Mouse (Mus musculus) limb, embryonic 13.5 days (tissue): ENCODE results near the gene Scarf2. TPM values are rescaled to one million over a fixed set of nuclear protein-coding genes. Genes with fewer than 3 reads are reported as not detected.
A peak's percentile ranks its signal among the peaks of the same experiment; 100 is the strongest.

Experiments
- ATAC-seq: fragments of 200-750 bp; cut with Nextera tagmentation; 2 replicates; pipeline ENCODE4 v1.8.0; 2017; ENCODE audit warnings: low read depth, moderate number of reproducible peaks, moderate TSS enrichment; ENCODE audit not compliant: low FRiP score
- H3K27ac ChIP-seq: fragments of 300-500 bp; sonication (generic); 2 replicates; pipeline ENCODE4 v1.5.1; 2015; ENCODE audit warnings: inconsistent platforms, mild to moderate bottlenecking, moderate library complexity
- H3K27me3 ChIP-seq: fragments of 300-500 bp; sonication (generic); 2 replicates; pipeline ENCODE4 v1.6.1; 2015; ENCODE audit warnings: mild to moderate bottlenecking, inconsistent platforms
- H3K36me3 ChIP-seq: fragments of 300-500 bp; sonication (generic); 2 replicates; pipeline ENCODE4 v1.6.1; 2015; ENCODE audit warnings: inconsistent platforms, mild to moderate bottlenecking, moderate library complexity
- H3K4me1 ChIP-seq: fragments of 300-500 bp; sonication (generic); 2 replicates; pipeline ENCODE4 v1.6.1; 2015; ENCODE audit warnings: inconsistent platforms
- H3K4me2 ChIP-seq: fragments of 300-500 bp; sonication (generic); replicated peaks from 2 replicates; pipeline ENCODE4 v1.6.1; 2015; ENCODE audit warnings: inconsistent platforms, mild to moderate bottlenecking, moderate library complexity
- H3K4me3 ChIP-seq: fragments of 300-500 bp; sonication (generic); 2 replicates; pipeline ENCODE4 v1.5.1; 2015; ENCODE audit warnings: moderate library complexity, mild to moderate bottlenecking, inconsistent platforms
- H3K9ac ChIP-seq: fragments of 300-500 bp; sonication (generic); 2 replicates; pipeline ENCODE4 v1.6.1; 2015; ENCODE audit warnings: mild to moderate bottlenecking, inconsistent platforms
- H3K9me3 ChIP-seq: fragments of 300-500 bp; sonication (generic); 2 replicates; pipeline ENCODE4 v1.6.1; 2016; ENCODE audit warnings: inconsistent platforms
- WGBS: fragments of 180-500 bp; shearing (Covaris S2); methylation state at CpG from one replicate; pipeline ENCODE4 v1.1.7; 2015; 5-methylcytosine and 5-hydroxymethylcytosine counted together
- polyA plus RNA-seq: library from polyadenylated mRNA; unstranded; fragments of >200 nt; fragmentation: Nextera tagmentation; extraction: Ambion mirVana; gene quantifications from 2 replicates; pipeline ENCODE4 v1.2.1, GENCODE M21; 2015

The Scarf2 gene
- polyA plus RNA-seq, 1 experiment from 2014 or later, result 29.4 TPM

GRCm38 (mm10) chr16:17771117-17771865 is 25.8 kb upstream of the Scarf2 start:
- H3K4me3 ChIP-seq, result no peak overlapping the region
- H3K4me1 ChIP-seq, result no peaks in the 10 kb centered on the region
- peaks cover 77% of the 10 kb centered on the region for H3K36me3 ChIP-seq
- no peaks in the 10 kb centered on the region for H3K27me3 ChIP-seq
- 75% methylated on average over 4 of the region's 4 CpGs for WGBS
- H3K4me2 ChIP-seq, result no peak overlapping the region
- ATAC-seq, result no peak
- H3K9ac ChIP-seq, result no peak overlapping the region
- no peaks in the 10 kb centered on the region for H3K9me3 ChIP-seq
- H3K27ac ChIP-seq, result no peak overlapping the region

- Histone ChIP-seq H3K4me1 (no peaks in the 10 kb centered on the region), H3K4me3 (no peak overlapping the region), H3K27me3 (no peaks in the 10 kb centered on the region), H3K4me2 (no peak overlapping the region), H3K9ac (no peak overlapping the region), H3K27ac (no peak overlapping the region), H3K9me3 (no peaks in the 10 kb centered on the region), H3K36me3 (peaks cover 86% of the 10 kb centered on the region)
- ATAC-seq, result no peak
- 68% methylated on average over 11 of the region's 11 CpGs for WGBS
Measured at GRCm38 (mm10) chr16:17776828-17777227, 20.3 kb upstream of the Scarf2 start.

GRCm38 (mm10) chr16:17778223-17778622 is 18.9 kb upstream of the Scarf2 start:
- 69% methylated on average over 4 of the region's 4 CpGs for WGBS
- ATAC-seq, result no peak
- H3K4me3 ChIP-seq, result no peak overlapping the region

GRCm38 (mm10) chr16:17779692-17780091 is 17.4 kb upstream of the Scarf2 start:
- H3K36me3 ChIP-seq, result peaks cover 94% of the 10 kb centered on the region

More at GRCm38 (mm10) chr16:17778223-17778622, 18.9 kb upstream of the Scarf2 start:
- Histone ChIP-seq H3K9me3 (no peaks in the 10 kb centered on the region), H3K4me1 (no peaks in the 10 kb centered on the region), H3K9ac (no peak overlapping the region), H3K27me3 (no peaks in the 10 kb centered on the region), H3K4me2 (no peak overlapping the region), H3K36me3 (peaks cover 90% of the 10 kb centered on the region), H3K27ac (no peak overlapping the region)

GRCm38 (mm10) chr16:17785337-17785736 is 11.7 kb upstream of the Scarf2 start:
- H3K27ac ChIP-seq, result no peak overlapping the region
- no peaks in the 10 kb centered on the region for H3K27me3 ChIP-seq
- no peak overlapping the region for H3K4me3 ChIP-seq
- H3K9me3 ChIP-seq, result no peaks in the 10 kb centered on the region
- H3K9ac ChIP-seq, result no peak overlapping the region
- no peak for ATAC-seq
- WGBS, result 51% methylated on average over 3 of the region's 3 CpGs
- peaks cover 95% of the 10 kb centered on the region for H3K36me3 ChIP-seq
- no peak overlapping the region for H3K4me2 ChIP-seq
- no peaks in the 10 kb centered on the region for H3K4me1 ChIP-seq

More at GRCm38 (mm10) chr16:17779692-17780091, 17.4 kb upstream of the Scarf2 start:
- 78% methylated on average over 1 of the region's 1 CpGs for WGBS
- Histone ChIP-seq H3K4me1 (no peaks in the 10 kb centered on the region), H3K9me3 (no peaks in the 10 kb centered on the region), H3K4me3 (no peak overlapping the region), H3K9ac (no peak overlapping the region), H3K27ac (no peak overlapping the region), H3K4me2 (no peak overlapping the region), H3K27me3 (no peaks in the 10 kb centered on the region)
- no peak for ATAC-seq

- Histone ChIP-seq H3K36me3 (peaks cover 65% of the 10 kb centered on the region), H3K4me1 (peaks cover 19% of the 10 kb centered on the region), H3K27ac (no peak overlapping the region), H3K9ac (no peak overlapping the region; the same call in 1 of the 2 replicates), H3K4me2 (no peak overlapping the region), H3K4me3 (no peak overlapping the region), H3K9me3 (no peaks in the 10 kb centered on the region), H3K27me3 (no peaks in the 10 kb centered on the region)
- no peak for ATAC-seq
- WGBS, result 46% methylated on average over 3 of the region's 3 CpGs
Measured at GRCm38 (mm10) chr16:17792728-17793127, 4.4 kb upstream of the Scarf2 start.

- no peak overlapping the region for H3K4me3 ChIP-seq
- H3K27me3 ChIP-seq, result 0 out of 2 replicates have a peak, but pooled peaks cover under 1% of the 10 kb centered on the region
- no peaks in the 10 kb centered on the region for H3K9me3 ChIP-seq
- 94% methylated on average over 4 of the region's 4 CpGs for WGBS
- H3K36me3 ChIP-seq, result peaks cover 54% of the 10 kb centered on the region
- no peak overlapping the region for H3K9ac ChIP-seq
- no peak overlapping the region for H3K4me2 ChIP-seq
- no peak overlapping the region for H3K27ac ChIP-seq
- ATAC-seq, result no peak
- H3K4me1 ChIP-seq, result peaks cover 24% of the 10 kb centered on the region
Measured at GRCm38 (mm10) chr16:17794047-17794446, 3.0 kb upstream of the Scarf2 start.

GRCm38 (mm10) chr16:17795643-17796042 is 1.4 kb upstream of the Scarf2 start:
- H3K4me1 ChIP-seq, result peaks cover 39% of the 10 kb centered on the region
- H3K4me3 ChIP-seq, result no peak overlapping the region
- ATAC-seq, result no peak
- peaks cover 38% of the 10 kb centered on the region for H3K36me3 ChIP-seq
- H3K27me3 ChIP-seq, result peaks cover 9% of the 10 kb centered on the region; the same call in 1 of the 2 replicates
- peak overlapping the region; percentile 98; the same call in 1 of the 2 replicates for H3K27ac ChIP-seq
- 52% methylated on average over 5 of the region's 5 CpGs for WGBS
- H3K9me3 ChIP-seq, result no peaks in the 10 kb centered on the region
- H3K4me2 ChIP-seq, result no peak overlapping the region
- peak overlapping the region; percentile 40; the same call in 1 of the 2 replicates for H3K9ac ChIP-seq

- Histone ChIP-seq H3K4me2 (peak overlapping the region; percentile 75), H3K27ac (peak overlapping the region; percentile 98), H3K9ac (peak overlapping the region; percentile 97), H3K36me3 (peaks cover 29% of the 10 kb centered on the region), H3K9me3 (no peaks in the 10 kb centered on the region), H3K27me3 (peaks cover 10% of the 10 kb centered on the region; the same call in 1 of the 2 replicates), H3K4me1 (peaks cover 48% of the 10 kb centered on the region), H3K4me3 (peak overlapping the region; percentile 93)
- ATAC-seq, result no peak
Measured at GRCm38 (mm10) chr16:17796519-17796918, 563 bp upstream of the Scarf2 start.

- Histone ChIP-seq H3K27ac (peak overlapping the region; percentile 98), H3K4me1 (peaks cover 61% of the 10 kb centered on the region)
- 1% methylated on average over 29 of the region's 29 CpGs for WGBS
Measured at GRCm38 (mm10) chr16:17797812-17798311, 780 bp downstream of the Scarf2 start.

GRCm38 (mm10) chr16:17798321-17799180 is 1.5 kb downstream of the Scarf2 start:
- Histone ChIP-seq H3K9ac (peak overlapping the region; percentile 97), H3K27me3 (peaks cover 30% of the 10 kb centered on the region), H3K36me3 (peaks cover 18% of the 10 kb centered on the region), H3K27ac (peak overlapping the region; percentile 98), H3K4me3 (peak overlapping the region; percentile 93), H3K4me1 (peaks cover 68% of the 10 kb centered on the region), H3K4me2 (peak overlapping the region; percentile 75), H3K9me3 (no peaks in the 10 kb centered on the region)
- 2% methylated on average over 36 of the region's 45 CpGs for WGBS
- peak; percentile 54 for ATAC-seq

More at GRCm38 (mm10) chr16:17797812-17798311, 780 bp downstream of the Scarf2 start:
- Histone ChIP-seq H3K4me3 (peak overlapping the region; percentile 93), H3K9ac (peak overlapping the region; percentile 97), H3K36me3 (peaks cover 18% of the 10 kb centered on the region), H3K9me3 (no peaks in the 10 kb centered on the region), H3K4me2 (peak overlapping the region; percentile 75), H3K27me3 (peaks cover 23% of the 10 kb centered on the region)
- ATAC-seq, result peak; percentile 19; the same call in 1 of the 2 replicates

- H3K4me3 ChIP-seq, result peak overlapping the region; percentile 93
- H3K36me3 ChIP-seq, result peaks cover 19% of the 10 kb centered on the region
- H3K9ac ChIP-seq, result peak overlapping the region; percentile 35; the same call in 1 of the 2 replicates
- no peak for ATAC-seq
- no peak overlapping the region for H3K27ac ChIP-seq
- H3K9me3 ChIP-seq, result no peaks in the 10 kb centered on the region
- H3K4me2 ChIP-seq, result peak overlapping the region; percentile 75
- peaks cover 39% of the 10 kb centered on the region for H3K27me3 ChIP-seq
- peaks cover 78% of the 10 kb centered on the region for H3K4me1 ChIP-seq
Measured at GRCm38 (mm10) chr16:17799584-17799983, 2.5 kb downstream of the Scarf2 start.
